Mouse (Mus musculus) gonadal fat pad, adult 2 months (tissue): ENCODE measurements around the gene D430041D05Rik. TPM values are rescaled to one million over a fixed set of nuclear protein-coding genes. Genes with fewer than 3 reads are reported as not detected.

Experiments used
- DNase-seq: peaks from one replicate; pipeline ENCODE4 v3.0.0-alpha.2; 2012; ENCODE audit warnings: low read depth
- polyA plus RNA-seq: library from polyadenylated mRNA; depleted of rRNA; stranded (reverse); fragments of >200 nt; gene quantifications from 2 replicates; pipeline ENCODE4 v1.2.3, GENCODE M21; 2012

The D430041D05Rik gene
- polyA plus RNA-seq, 1 experiment, result 1.0 TPM

- no peak for DNase-seq
Observed at GRCm38 (mm10) chr2:104351415-104352203, 59.2 kb downstream of the D430041D05Rik start.

GRCm38 (mm10) chr2:104337619-104338018, 73.2 kb downstream of the D430041D05Rik start:
- DNase-seq, result no peak

- DNase-seq, result no peak
Observed at GRCm38 (mm10) chr2:104335824-104336223, 75.0 kb downstream of the D430041D05Rik start.

- no peak for DNase-seq
Observed at GRCm38 (mm10) chr2:104333952-104334351, 76.9 kb downstream of the D430041D05Rik start.

- DNase-seq, result no peak
Observed at GRCm38 (mm10) chr2:104332707-104333106, 78.1 kb downstream of the D430041D05Rik start.

GRCm38 (mm10) chr2:104331261-104331660, 79.6 kb downstream of the D430041D05Rik start:
- no peak for DNase-seq

- DNase-seq, result no peak
Observed at GRCm38 (mm10) chr2:104327116-104327794, 83.6 kb downstream of the D430041D05Rik start.

GRCm38 (mm10) chr2:104323773-104324172, 87.0 kb downstream of the D430041D05Rik start:
- no peak for DNase-seq

- DNase-seq, result no peak
Observed at GRCm38 (mm10) chr2:104323351-104323750, 87.5 kb downstream of the D430041D05Rik start.

GRCm38 (mm10) chr2:104320061-104320624, 90.7 kb downstream of the D430041D05Rik start:
- no peak for DNase-seq

- DNase-seq, result no peak
Observed at GRCm38 (mm10) chr2:104319443-104319842, 91.4 kb downstream of the D430041D05Rik start.

- DNase-seq, result no peak
Observed at GRCm38 (mm10) chr2:104318881-104319280, 91.9 kb downstream of the D430041D05Rik start.

GRCm38 (mm10) chr2:104318259-104318658, 92.6 kb downstream of the D430041D05Rik start:
- no peak for DNase-seq

GRCm38 (mm10) chr2:104317631-104318030, 93.2 kb downstream of the D430041D05Rik start:
- no peak for DNase-seq

- DNase-seq, result no peak
Observed at GRCm38 (mm10) chr2:104316483-104316882, 94.3 kb downstream of the D430041D05Rik start.

- no peak for DNase-seq
Observed at GRCm38 (mm10) chr2:104313246-104313645, 97.6 kb downstream of the D430041D05Rik start.

- no peak for DNase-seq
Observed at GRCm38 (mm10) chr2:104307102-104307501, 103.7 kb downstream of the D430041D05Rik start.

GRCm38 (mm10) chr2:104305722-104306121, 105.1 kb downstream of the D430041D05Rik start:
- no peak for DNase-seq

GRCm38 (mm10) chr2:104299912-104300311, 110.9 kb downstream of the D430041D05Rik start:
- DNase-seq, result no peak

- no peak for DNase-seq
Observed at GRCm38 (mm10) chr2:104299160-104299559, 111.7 kb downstream of the D430041D05Rik start.

GRCm38 (mm10) chr2:104286821-104287220, 124.0 kb downstream of the D430041D05Rik start:
- no peak for DNase-seq

- no peak for DNase-seq
Observed at GRCm38 (mm10) chr2:104283401-104283955, 127.3 kb downstream of the D430041D05Rik start.
